Mouse (Mus musculus): ENCODE results near the gene Adrb1.

The Adrb1 gene

GRCm38 (mm10) chr19:56703238-56704097 is 18.5 kb upstream of the Adrb1 start:
- no peak for DNase-seq (ENCODE audit: low spot score in 2 of 2)

- DNase-seq (ENCODE audit: low spot score in 2 of 2), result no peak
These were observed 16.8 kb upstream of the Adrb1 start for GRCm38 (mm10) chr19:56705026-56705675.

DNA sequence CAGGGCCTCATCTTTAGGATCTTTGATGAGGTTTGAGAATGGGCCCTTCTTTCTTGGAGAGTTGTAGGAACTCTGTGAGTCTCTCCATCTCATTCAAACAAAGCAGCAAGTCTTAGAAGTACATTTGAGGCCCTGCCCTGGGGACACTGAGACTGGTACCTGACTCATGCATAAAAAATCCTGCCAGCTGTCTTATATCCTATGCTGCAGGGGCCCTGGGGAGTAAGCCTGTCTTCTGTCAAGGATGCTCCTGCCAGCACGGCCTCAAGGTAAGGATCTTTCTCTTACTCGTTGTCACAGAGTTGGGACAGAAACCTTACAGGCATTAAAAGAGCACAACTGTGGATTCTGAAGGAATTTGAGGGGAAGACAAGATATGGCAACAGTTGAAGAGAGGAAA is 13.2 kb upstream of the Adrb1 start:
- DNase-seq (ENCODE audit: low spot score in 2 of 2), result no peak

GRCm38 (mm10) chr19:56710131-56710905 is 11.7 kb upstream of the Adrb1 start:
- no peak for DNase-seq (ENCODE audit: low spot score in 2 of 2)

DNA sequence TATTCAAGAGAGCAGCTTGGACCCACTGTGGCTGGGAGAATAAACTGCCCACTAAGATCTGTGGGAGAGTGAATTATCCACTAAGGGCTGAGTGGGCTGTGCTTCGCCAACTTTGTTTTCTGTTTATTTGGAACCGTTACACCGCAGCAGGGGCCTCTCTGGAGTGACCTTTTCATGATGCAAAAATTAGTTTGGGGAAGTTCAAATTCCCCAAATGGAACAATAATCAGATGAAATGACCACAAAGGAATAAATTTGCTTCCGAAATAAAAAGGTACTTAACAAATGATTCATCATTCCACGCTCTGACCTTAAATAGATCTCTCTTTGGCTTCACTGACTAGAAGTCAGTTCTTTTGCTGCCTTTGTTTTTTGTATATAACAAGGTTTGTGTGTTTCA is 8.4 kb upstream of the Adrb1 start:
- DNase-seq (ENCODE audit: low spot score in 2 of 2), result no peak

DNA sequence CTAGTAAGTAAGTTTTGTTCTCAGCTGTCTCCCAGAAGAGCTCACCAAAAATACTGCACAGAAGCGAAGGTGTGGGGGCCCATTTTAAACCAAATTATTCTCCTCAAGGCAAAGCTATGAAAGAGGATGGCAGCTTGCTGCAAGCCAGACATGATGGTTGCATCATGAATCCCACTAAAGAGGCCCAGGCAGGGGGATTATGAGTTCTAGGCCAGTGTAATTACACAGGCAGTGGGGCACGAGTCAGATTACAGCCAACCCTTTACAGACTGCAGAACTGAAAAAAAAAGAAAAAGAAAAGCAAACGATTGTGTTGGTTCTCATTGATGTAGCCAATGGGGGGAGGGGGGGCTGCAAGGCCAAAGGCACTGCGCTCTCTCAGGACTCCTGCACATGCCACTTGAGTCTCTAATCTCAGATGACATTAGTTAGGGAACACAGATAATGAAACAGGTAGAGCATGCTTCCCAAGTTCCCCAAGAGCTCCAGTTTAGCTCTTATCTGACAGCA is 7.3 kb upstream of the Adrb1 start:
- no peak for DNase-seq (ENCODE audit: low spot score in 2 of 2)

DNA sequence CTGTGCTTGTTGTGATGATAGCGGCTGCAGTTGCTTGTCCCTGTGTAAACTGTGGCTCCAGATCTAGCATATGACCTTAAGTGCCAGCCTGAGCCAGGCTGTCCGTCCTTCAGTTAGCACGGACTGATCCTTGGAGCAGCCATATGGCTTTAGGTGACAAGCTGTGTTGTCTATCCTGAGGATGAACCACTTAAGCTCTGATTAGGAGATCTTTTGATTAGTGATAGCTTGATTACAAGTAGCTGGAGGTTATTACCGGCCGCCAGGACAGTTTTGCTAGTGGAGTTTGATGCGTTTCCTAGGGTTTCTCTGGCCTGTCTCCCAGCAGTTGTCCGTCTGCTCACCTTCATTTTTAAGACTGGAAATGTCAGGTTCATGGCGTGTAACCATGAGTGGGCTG is 4.0 kb upstream of the Adrb1 start:
- no peak for DNase-seq (ENCODE audit: low spot score in 2 of 2)

DNA sequence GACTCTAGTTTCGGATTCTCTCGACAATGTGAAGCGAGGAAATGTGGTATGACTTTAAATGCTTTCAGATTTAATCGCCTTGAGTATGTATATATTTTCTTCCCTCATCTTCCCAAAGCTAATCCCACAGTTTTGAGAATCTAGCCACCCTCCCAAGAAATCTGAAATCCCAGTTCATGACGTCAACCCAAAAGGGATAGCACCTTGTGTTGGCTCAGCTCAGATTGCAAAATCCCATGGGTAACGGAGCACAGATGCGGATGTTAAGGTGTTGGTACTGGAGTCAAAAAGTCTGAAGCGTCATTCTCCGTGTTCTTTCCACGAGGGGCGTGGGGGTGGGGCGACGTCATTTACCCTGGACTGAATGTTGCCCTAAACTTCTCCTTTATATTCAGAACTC is 1.1 kb upstream of the Adrb1 start:
- no peak for DNase-seq (ENCODE audit: low spot score in 2 of 2)

GRCm38 (mm10) chr19:56722291-56722707 is 300 bp downstream of the Adrb1 start:
- peak in 1 of 2 experiments; percentile 16 for DNase-seq (ENCODE audit: low spot score in 2 of 2)

DNA sequence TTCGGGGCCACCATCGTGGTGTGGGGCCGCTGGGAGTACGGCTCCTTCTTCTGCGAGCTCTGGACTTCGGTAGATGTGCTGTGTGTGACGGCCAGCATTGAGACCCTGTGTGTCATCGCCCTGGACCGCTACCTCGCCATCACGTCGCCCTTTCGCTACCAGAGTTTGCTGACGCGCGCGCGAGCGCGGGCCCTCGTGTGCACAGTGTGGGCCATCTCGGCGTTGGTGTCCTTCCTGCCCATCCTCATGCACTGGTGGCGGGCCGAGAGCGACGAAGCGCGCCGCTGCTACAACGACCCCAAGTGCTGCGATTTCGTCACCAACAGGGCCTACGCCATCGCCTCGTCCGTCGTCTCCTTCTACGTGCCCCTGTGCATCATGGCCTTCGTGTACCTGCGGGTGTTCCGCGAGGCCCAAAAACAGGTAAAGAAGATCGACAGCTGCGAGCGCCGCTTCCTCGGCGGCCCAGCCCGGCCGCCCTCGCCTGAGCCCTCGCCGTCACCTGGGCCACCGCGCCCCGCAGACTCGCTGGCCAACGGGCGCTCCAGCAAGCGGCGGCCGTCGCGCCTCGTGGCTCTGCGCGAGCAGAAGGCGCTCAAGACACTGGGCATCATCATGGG is 822 bp downstream of the Adrb1 start:
- peak; percentile 14 to 24 for DNase-seq (ENCODE audit: low spot score in 2 of 2)

DNA sequence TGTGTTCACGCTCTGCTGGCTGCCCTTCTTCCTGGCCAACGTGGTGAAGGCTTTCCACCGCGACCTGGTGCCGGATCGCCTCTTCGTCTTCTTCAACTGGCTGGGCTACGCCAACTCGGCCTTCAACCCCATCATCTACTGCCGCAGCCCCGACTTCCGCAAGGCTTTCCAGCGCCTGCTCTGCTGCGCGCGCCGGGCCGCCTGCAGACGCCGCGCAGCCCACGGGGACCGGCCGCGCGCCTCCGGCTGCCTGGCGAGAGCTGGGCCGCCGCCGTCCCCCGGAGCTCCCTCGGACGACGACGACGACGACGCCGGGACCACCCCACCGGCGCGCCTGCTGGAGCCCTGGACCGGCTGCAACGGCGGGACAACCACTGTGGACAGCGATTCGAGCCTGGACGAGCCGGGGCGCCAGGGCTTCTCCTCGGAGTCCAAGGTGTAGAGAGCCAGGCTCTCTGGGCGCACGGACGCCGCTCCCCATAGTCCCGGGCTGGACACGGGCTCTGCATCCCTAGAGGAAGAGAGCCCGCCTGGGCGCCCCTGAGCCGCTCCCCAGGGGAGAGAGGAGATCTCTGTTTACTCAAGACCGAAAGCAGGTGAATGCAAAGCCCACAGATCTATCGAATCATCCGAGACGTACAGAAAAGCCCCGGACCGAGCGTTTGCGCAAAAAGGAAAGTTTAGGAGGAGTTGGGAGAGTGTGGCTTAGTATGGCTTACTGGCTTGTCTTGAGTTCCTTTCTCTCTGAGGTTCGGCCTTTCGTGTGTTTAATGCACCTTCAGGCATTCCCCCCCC is 1.5 kb downstream of the Adrb1 start:
- DNase-seq (ENCODE audit: low spot score in 2 of 2), result peak in 1 of 2 experiments; percentile 26

- no peak for DNase-seq (ENCODE audit: low spot score in 2 of 2)
These were observed 2.2 kb downstream of the Adrb1 start for GRCm38 (mm10) chr19:56724126-56724597.

GRCm38 (mm10) chr19:56727170-56727877 is 5.3 kb downstream of the Adrb1 start:
- no peak for DNase-seq (ENCODE audit: low spot score in 2 of 2)

GRCm38 (mm10) chr19:56734033-56734572 is 12.1 kb downstream of the Adrb1 start:
- no peak for DNase-seq (ENCODE audit: low spot score in 2 of 2)

GRCm38 (mm10) chr19:56735747-56736146 is 13.7 kb downstream of the Adrb1 start:
- no peak for DNase-seq (ENCODE audit: low spot score in 2 of 2)

DNA sequence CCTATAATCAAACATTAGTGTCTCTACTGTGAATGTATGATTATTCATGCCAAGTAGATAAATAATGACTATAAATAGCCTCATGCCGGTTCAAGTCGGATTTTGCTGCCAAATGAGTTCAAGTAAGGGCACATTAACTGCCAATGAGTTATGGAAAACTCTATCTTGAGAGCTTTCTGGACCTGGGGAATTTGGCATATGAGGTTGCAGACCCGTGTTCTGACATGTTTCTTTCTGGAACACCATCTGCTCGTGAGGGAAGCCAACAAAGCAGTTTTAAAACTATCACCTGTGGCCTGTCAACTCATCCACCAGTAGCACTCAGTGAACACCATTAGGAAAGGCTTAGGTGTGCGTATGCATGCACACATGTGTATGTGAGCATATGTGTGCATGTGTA is 14.3 kb downstream of the Adrb1 start:
- DNase-seq (ENCODE audit: low spot score in 2 of 2), result no peak

GRCm38 (mm10) chr19:56745061-56745460 is 23.1 kb downstream of the Adrb1 start:
- peak in 1 of 2 experiments; percentile 28 for DNase-seq (ENCODE audit: low spot score in 2 of 2)

- no peak for DNase-seq (ENCODE audit: low spot score in 2 of 2)
These were observed 23.5 kb downstream of the Adrb1 start for GRCm38 (mm10) chr19:56745528-56745927.

- DNase-seq (ENCODE audit: low spot score in 2 of 2), result no peak
These were observed 24.6 kb downstream of the Adrb1 start for GRCm38 (mm10) chr19:56746618-56747017.

DNA sequence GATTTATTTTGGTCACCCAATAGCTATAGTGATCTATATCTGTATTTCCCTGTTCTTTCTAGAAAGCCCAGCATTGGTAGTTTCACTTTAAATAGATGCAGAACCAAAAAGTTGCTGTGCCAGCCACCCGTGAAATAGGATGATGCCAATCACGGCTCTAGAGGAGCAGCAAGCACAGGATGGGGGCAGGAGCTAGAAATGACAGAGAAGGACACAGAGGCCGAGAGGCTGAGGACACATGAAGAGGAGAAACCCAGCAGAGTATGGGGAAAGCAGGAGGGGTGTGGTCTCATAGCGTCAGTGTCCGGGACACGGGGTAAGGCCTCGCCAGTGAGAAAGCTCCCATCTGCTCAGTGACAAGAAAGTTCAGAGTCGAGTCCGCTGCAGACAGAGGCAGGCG is 25.9 kb downstream of the Adrb1 start:
- DNase-seq (ENCODE audit: low spot score in 2 of 2), result no peak
